Mouse (Mus musculus) spleen, postnatal 4 days (tissue): ENCODE measurements around the gene Zbtb20.

Experiments used
- DNase-seq, 2 experiments: peaks; one replicate each; pipeline ENCODE4 v3.0.0; 2022; ENCODE audit warnings: low spot score in 2 of 2

Gene Zbtb20

DNA sequence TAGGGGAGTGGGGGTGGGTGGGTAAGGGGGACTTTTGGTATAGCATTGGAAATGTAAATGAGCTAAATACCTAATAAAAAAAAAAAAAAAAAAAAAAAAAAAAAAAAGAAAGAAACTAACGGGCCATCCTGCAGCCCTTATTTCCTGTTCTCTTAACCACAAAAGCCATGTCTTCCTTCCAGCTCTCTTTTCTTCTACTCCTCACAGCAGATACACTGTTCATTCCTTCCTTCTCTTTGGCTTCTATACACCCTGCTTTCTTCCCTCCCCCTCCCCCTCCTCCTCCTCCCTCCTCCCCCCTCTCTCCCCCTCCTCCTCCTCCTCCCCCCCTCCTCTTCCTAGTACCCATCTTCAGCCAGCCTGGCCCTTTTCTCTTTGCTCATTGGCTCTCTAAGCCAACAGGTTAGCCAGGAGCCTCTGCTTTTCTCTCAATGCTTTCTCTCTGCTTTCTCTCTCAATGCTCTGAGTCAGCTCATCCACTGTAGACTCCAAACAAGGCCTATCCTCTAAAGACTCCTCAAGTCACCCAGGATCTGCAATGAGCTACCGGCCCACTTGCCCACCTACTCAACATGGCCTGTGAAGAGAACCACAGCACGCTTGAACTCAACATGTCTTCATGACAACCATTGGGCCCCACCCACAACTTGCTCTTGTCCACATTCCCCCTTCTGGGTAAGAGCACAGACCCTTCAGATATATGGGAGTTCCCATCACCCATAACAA lies 774.8 kb downstream of the Zbtb20 start:
- peak in 1 of 2 experiments; percentile 44 for DNase-seq

GRCm38 (mm10) chr16:43653288-43653687 lies 777.6 kb downstream of the Zbtb20 start:
- DNase-seq, result no peak

GRCm38 (mm10) chr16:43654269-43654668 lies 778.6 kb downstream of the Zbtb20 start:
- no peak for DNase-seq

DNA sequence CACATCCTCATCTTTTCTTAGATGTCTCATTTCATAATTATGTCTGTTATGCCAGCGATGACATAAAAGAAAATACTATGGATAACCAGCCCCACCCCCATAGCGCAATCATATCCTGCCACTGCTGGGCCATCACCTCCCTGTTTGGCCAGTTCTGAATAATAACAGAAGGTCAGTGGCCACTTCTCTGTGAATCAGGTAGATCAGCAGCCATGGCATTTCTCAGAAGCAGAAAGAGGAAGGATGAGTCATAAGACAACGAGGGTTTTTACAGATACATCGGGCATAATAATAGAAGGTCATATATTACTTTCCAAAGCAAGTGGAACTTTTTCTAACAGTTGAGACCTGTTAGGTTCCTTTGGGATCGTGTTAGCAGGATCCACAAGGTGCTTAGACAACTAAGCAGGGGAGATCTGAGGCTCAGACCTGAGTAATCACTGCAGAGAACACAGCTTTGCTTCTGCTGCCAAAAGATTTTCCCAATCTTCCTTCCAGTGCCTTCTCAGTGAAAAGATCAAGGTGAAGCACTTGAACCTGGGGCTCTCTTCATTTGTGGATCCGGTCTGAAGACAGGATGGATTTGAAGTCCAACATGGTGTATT lies 779.6 kb downstream of the Zbtb20 start:
- no peak for DNase-seq

GRCm38 (mm10) chr16:43661576-43661975 lies 785.9 kb downstream of the Zbtb20 start:
- no peak for DNase-seq

DNA sequence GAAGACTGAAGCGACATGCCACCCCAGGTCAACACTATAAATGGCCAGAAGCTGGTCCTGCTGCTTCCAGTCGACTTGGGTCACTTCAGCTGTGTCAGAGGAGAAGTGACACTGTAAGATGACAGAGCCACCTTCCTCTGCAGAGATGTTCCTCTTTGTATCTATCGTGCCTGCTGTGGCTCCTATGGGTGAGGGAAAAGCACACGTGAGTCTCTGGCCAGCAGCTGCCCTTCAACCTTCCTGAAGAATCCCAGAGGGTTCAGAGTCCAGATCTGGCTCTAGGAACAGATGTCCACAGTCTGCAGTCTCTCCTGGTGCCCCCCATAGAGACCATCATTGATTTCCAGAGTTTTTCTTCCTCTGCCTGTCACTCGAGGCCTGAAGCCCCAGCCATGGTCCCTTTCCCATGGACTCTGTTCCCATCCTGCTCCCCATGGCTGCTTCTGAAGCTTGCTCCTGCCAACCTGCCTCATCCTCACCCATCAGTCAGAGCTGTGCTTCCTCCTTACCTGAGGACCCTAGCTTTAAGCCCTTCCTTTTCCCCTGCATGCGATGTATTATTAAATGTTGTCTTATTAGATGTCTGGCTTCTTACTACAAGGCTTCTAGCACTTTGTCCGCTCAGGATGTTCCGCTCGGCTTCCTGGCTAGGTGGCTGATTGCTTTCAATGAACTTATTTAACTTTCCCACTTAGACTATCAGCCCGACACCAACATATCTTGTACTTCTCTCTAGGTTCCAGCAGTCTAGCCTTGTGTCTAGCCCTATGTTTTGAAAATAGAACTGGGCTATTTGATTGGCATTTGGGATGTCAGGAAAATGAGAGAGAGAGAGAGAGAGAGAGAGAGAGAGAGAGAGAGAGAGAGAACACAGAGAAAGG lies 786.7 kb downstream of the Zbtb20 start:
- no peak for DNase-seq

- DNase-seq, result no peak
Measured at GRCm38 (mm10) chr16:43663978-43664579, 788.4 kb downstream of the Zbtb20 start, which contains the start of gene Tigit. TSS of gene Tigit (minus strand) at chr16:43664146.

GRCm38 (mm10) chr16:43664861-43665260 lies 789.2 kb downstream of the Zbtb20 start:
- no peak for DNase-seq

GRCm38 (mm10) chr16:43668294-43668693 lies 792.6 kb downstream of the Zbtb20 start:
- no peak for DNase-seq

GRCm38 (mm10) chr16:43671972-43672371 lies 796.3 kb downstream of the Zbtb20 start:
- no peak for DNase-seq

DNA sequence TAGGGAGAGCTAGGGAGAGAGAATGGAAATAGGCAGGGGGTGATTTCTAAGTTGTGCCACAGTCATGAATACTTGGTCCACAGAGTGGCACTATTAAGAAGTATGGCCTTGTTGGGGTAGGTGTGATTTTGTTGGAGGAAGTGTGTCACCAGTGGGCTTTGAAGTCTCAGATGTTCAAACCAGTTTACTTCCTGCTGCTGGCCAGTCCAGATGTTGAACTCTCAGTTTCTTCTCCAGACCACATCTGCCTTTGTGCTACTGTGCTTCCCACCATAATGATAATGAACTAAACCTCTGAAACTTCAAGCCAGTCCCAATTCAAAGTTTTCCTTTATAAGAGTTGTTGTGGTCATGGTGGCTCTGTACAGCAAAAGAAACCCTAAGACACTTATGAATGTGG lies 797.0 kb downstream of the Zbtb20 start:
- no peak for DNase-seq

DNA sequence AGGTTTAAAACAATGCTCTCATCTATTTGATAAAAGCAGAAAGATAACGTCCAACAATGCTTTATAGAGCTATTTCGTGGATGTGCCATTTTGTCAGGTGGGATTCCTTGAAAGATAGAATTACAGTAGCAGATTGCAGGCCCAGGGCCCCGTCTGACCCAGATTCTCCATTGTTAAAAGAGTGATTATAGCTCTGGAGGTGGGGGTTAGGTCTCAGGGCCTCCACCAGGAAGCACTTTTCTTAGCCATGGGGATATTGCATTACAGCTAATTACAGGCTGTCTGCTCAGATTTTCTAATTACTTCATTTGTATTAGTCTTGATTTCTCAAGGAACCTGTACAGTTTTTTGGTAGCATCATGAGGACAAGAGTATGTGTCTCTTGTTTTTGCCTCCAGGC lies 798.7 kb downstream of the Zbtb20 start:
- no peak for DNase-seq

DNA sequence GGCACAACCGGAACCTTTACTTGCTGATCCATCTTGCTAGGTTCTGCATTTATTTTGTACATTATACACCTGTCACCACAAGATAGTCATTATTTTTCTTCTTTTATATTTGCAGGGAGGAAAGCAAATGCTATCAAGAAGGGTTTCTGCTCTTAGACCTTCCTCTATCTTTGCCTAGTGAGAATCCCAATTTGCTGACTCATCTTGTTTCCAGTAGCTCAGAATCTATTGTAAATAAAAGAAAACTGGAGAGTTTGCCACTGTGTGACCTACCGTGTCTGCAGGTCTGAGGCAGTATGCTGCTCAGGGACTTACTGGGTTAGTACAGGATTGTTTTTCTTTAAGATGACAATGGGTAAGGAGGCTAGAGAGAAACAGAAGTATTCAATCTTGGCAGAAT lies 812.3 kb downstream of the Zbtb20 start:
- DNase-seq, result no peak

GRCm38 (mm10) chr16:43690211-43690690 lies 814.6 kb downstream of the Zbtb20 start:
- no peak for DNase-seq

- no peak for DNase-seq
Measured at GRCm38 (mm10) chr16:43690912-43691311, 815.2 kb downstream of the Zbtb20 start.

DNA sequence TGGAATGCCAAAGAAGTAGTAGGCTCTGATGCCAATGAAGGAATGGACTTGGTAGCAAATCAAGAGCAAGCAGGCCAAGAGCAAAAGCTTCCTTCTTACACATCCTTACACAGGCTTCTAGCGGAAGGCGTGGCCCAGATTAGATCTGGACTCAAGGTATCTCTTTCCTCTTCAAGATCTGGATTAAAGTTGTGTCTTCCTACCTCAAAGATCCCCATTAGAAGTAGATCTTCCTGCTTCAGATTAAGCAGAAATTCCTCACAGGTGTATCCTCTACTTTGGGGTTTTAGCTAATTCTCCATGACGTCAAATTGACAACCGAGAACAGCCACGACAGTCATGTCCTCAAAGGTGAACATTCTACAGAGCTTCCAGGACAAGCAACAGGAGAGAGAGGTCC lies 816.1 kb downstream of the Zbtb20 start:
- no peak for DNase-seq
